Mouse (Mus musculus): ENCODE results near the gene Dusp27. TPM values are rescaled to one million over a fixed set of nuclear protein-coding genes. Genes with fewer than 3 reads are reported as not detected.
A peak's percentile ranks its signal among the peaks of the same experiment; 100 is the strongest.

Gene Dusp27
- polyA plus RNA-seq, 1 experiment from 2014 or later, result 1.3 TPM

GRCm38 (mm10) chr1:166061532-166061931, 66.2 kb downstream of the Dusp27 start:
- ATAC-seq, result no peak
- H3K4me2 ChIP-seq (ENCODE audit: low read length), result no peak overlapping the region
- no peaks in the 10 kb centered on the region for H3K36me3 ChIP-seq (ENCODE audit: control insufficient read depth, insufficient read depth, low read length)
- H3K9ac ChIP-seq (ENCODE audit: low read depth, low read length), result no peak overlapping the region
- no peaks in the 10 kb centered on the region for H3K9me3 ChIP-seq (replicated peaks; ENCODE audit: control insufficient read depth, low read length, poor library complexity, severe bottlenecking)
- no peak overlapping the region for H3K27ac ChIP-seq (ENCODE audit: low read length)
- H3K27me3 ChIP-seq (ENCODE audit: control insufficient read depth, insufficient read depth, low read depth, low read length), result no peaks in the 10 kb centered on the region
- H3K4me1 ChIP-seq (ENCODE audit: control insufficient read depth, insufficient read depth, low read length), result peaks cover 3% of the 10 kb centered on the region; the same call in 1 of the 2 replicates
- WGBS, result 62% methylated on average over 3 of the region's 3 CpGs
- no peak overlapping the region for H3K4me3 ChIP-seq (ENCODE audit: low read depth, low read length)

- WGBS, result 83% methylated on average over 1 of the region's 1 CpGs
- H3K4me2 ChIP-seq (ENCODE audit: low read length), result no peak overlapping the region
- peaks cover 10% of the 10 kb centered on the region; the same call in 1 of the 2 replicates for H3K4me1 ChIP-seq (ENCODE audit: control insufficient read depth, insufficient read depth, low read length)
- no peaks in the 10 kb centered on the region for H3K9me3 ChIP-seq (replicated peaks; ENCODE audit: control insufficient read depth, low read length, poor library complexity, severe bottlenecking)
- H3K27ac ChIP-seq (ENCODE audit: low read length), result no peak overlapping the region
- ATAC-seq, result no peak
- H3K36me3 ChIP-seq (ENCODE audit: control insufficient read depth, insufficient read depth, low read length), result no peaks in the 10 kb centered on the region
- H3K27me3 ChIP-seq (ENCODE audit: control insufficient read depth, insufficient read depth, low read depth, low read length), result no peaks in the 10 kb centered on the region
- H3K9ac ChIP-seq (ENCODE audit: low read depth, low read length), result no peak overlapping the region
- no peak overlapping the region for H3K4me3 ChIP-seq (ENCODE audit: low read depth, low read length)
These were observed 67.3 kb downstream of the Dusp27 start for GRCm38 (mm10) chr1:166060406-166060805.

GRCm38 (mm10) chr1:166056098-166056756, 71.5 kb downstream of the Dusp27 start:
- Histone ChIP-seq H3K4me1 (ENCODE audit: control insufficient read depth, insufficient read depth, low read length) (peaks cover 14% of the 10 kb centered on the region; the same call in 1 of the 2 replicates), H3K36me3 (ENCODE audit: control insufficient read depth, insufficient read depth, low read length) (no peaks in the 10 kb centered on the region), H3K4me2 (ENCODE audit: low read length) (no peak overlapping the region), H3K9me3 (replicated peaks; ENCODE audit: control insufficient read depth, low read length, poor library complexity, severe bottlenecking) (no peaks in the 10 kb centered on the region), H3K27ac (ENCODE audit: low read length) (no peak overlapping the region), H3K27me3 (ENCODE audit: control insufficient read depth, insufficient read depth, low read depth, low read length) (no peaks in the 10 kb centered on the region), H3K4me3 (ENCODE audit: low read depth, low read length) (no peak overlapping the region), H3K9ac (ENCODE audit: low read depth, low read length) (no peak overlapping the region)
- WGBS, result 18% methylated on average over 9 of the region's 9 CpGs
- ATAC-seq, result peak; percentile 25; the same call in 1 of the 2 replicates

- Histone ChIP-seq H3K27ac (ENCODE audit: low read length) (no peak overlapping the region), H3K36me3 (ENCODE audit: control insufficient read depth, insufficient read depth, low read length) (no peaks in the 10 kb centered on the region), H3K4me3 (ENCODE audit: low read depth, low read length) (no peak overlapping the region), H3K4me1 (ENCODE audit: control insufficient read depth, insufficient read depth, low read length) (peaks cover 25% of the 10 kb centered on the region), H3K9me3 (replicated peaks; ENCODE audit: control insufficient read depth, low read length, poor library complexity, severe bottlenecking) (no peaks in the 10 kb centered on the region), H3K27me3 (ENCODE audit: control insufficient read depth, insufficient read depth, low read depth, low read length) (no peaks in the 10 kb centered on the region; the same call in 1 of the 2 replicates), H3K9ac (ENCODE audit: low read depth, low read length) (no peak overlapping the region), H3K4me2 (ENCODE audit: low read length) (no peak overlapping the region)
- no peak for ATAC-seq
- whole genome bisulfite sequencing, result 28% methylated on average over 10 of the region's 10 CpGs
These were observed 74.3 kb downstream of the Dusp27 start for GRCm38 (mm10) chr1:166053285-166053955.

GRCm38 (mm10) chr1:166049046-166049827, 78.5 kb downstream of the Dusp27 start:
- H3K9me3 ChIP-seq (replicated peaks; ENCODE audit: control insufficient read depth, low read length, poor library complexity, severe bottlenecking), result no peaks in the 10 kb centered on the region
- peak overlapping the region; percentile 30 for H3K9ac ChIP-seq (ENCODE audit: low read depth, low read length)
- H3K36me3 ChIP-seq (ENCODE audit: control insufficient read depth, insufficient read depth, low read length), result no peaks in the 10 kb centered on the region
- H3K4me1 ChIP-seq (ENCODE audit: control insufficient read depth, insufficient read depth, low read length), result peaks cover 33% of the 10 kb centered on the region
- peak overlapping the region; percentile 43 for H3K4me3 ChIP-seq (ENCODE audit: low read depth, low read length)
- 7% methylated on average over 11 of the region's 11 CpGs for WGBS
- H3K27ac ChIP-seq (ENCODE audit: low read length), result peak overlapping the region; percentile 31; the same call in 1 of the 2 replicates
- ATAC-seq, result 0 out of 2 replicates have a peak, but pooled peaks have one; percentile 30
- H3K27me3 ChIP-seq (ENCODE audit: control insufficient read depth, insufficient read depth, low read depth, low read length), result peaks cover 3% of the 10 kb centered on the region
- peak overlapping the region; percentile 74 for H3K4me2 ChIP-seq (ENCODE audit: low read length)

GRCm38 (mm10) chr1:166048230-166048911, 79.4 kb downstream of the Dusp27 start:
- Histone ChIP-seq H3K4me1 (ENCODE audit: control insufficient read depth, insufficient read depth, low read length) (peaks cover 34% of the 10 kb centered on the region), H3K36me3 (ENCODE audit: control insufficient read depth, insufficient read depth, low read length) (no peaks in the 10 kb centered on the region), H3K4me2 (ENCODE audit: low read length) (peak overlapping the region; percentile 74), H3K9me3 (replicated peaks; ENCODE audit: control insufficient read depth, low read length, poor library complexity, severe bottlenecking) (no peaks in the 10 kb centered on the region), H3K27me3 (ENCODE audit: control insufficient read depth, insufficient read depth, low read depth, low read length) (peaks cover 3% of the 10 kb centered on the region), H3K4me3 (ENCODE audit: low read depth, low read length) (peak overlapping the region; percentile 43), H3K9ac (ENCODE audit: low read depth, low read length) (peak overlapping the region; percentile 37), H3K27ac (ENCODE audit: low read length) (peak overlapping the region; percentile 31)
- under 1% methylated on average over 23 of the region's 23 CpGs for WGBS
- peak; percentile 27 for ATAC-seq

Other genes with a start within 250 kb of the Dusp27 start
- gene Pou2f1, start 125.2 kb downstream of the Dusp27 start, polyA plus RNA-seq (2015; fragmentation: Nextera tagmentation; extraction: Ambion mirVana), result 26.5 and 28.3 TPM in 2 replicates
- 0.08 TPM in 1 of 2 replicates, not detected in the other for gene Gpa33, start 2.3 kb upstream of the Dusp27 start, polyA plus RNA-seq (2015; fragmentation: Nextera tagmentation; extraction: Ambion mirVana)
- gene Mael, start 110.8 kb upstream of the Dusp27 start, polyA plus RNA-seq (2015; fragmentation: Nextera tagmentation; extraction: Ambion mirVana), result 0.14 TPM in 1 of 2 replicates, not detected in the other
- 4.0 and 4.5 TPM in 2 replicates for gene Ildr2, start 126.2 kb upstream of the Dusp27 start, polyA plus RNA-seq (2015; fragmentation: Nextera tagmentation; extraction: Ambion mirVana)

Measured in midbrain, embryonic 16.5 days (tissue).